Mouse (Mus musculus): Measurements from ENCODE around the gene Gm16451.
"Not testable (repeated sequence)": the region's sequence is repeated elsewhere in the genome, so short reads cannot be mapped to it uniquely, and the experiment has no call there.

Gene Gm16451

GRCm38 (mm10) chr7:22118145-22118544, at the start of gene Gm16451:
Gene Gm16451 (minus strand): TSS chr7:22118245.
- DNase-seq, result not testable (repeated sequence)

- DNase-seq, result not testable (repeated sequence)
Observed at GRCm38 (mm10) chr7:22163935-22164334, 45.9 kb upstream of the Gm16451 start, which contains the start of gene Vmn1r142. Gene Vmn1r142 (minus strand): TSS chr7:22164035.

GRCm38 (mm10) chr7:22134641-22135040, 16.6 kb upstream of the Gm16451 start, which contains the start of gene Gm10666:
Gene Gm10666 (minus strand): TSS chr7:22134741.
- DNase-seq, result not testable (repeated sequence)

GRCm38 (mm10) chr7:22068757-22069156, 49.3 kb downstream of the Gm16451 start, which contains the start of gene Vmn1r139:
Gene Vmn1r139 (plus strand): TSS chr7:22069057.
- not testable (repeated sequence) for DNase-seq

All from cerebellum, adult 11-12 months (tissue).